Mouse (Mus musculus) brain, embryonic 14.5 days (tissue): ENCODE results near the gene Ctnnd2. TPM values are rescaled to one million over a fixed set of nuclear protein-coding genes. Genes with fewer than 3 reads are reported as not detected.

ENCODE experiments used
- DNase-seq: peaks from one replicate; pipeline ENCODE4 v3.0.0-alpha.2; 2011; ENCODE audit warnings: low read depth
- CTCF ChIP-seq: fragments of 200-500 bp; IDR thresholded peaks from 2 replicates; pipeline ENCODE4 v1.5.1; 2012; ENCODE audit warnings: inconsistent platforms, mild to moderate bottlenecking, moderate library complexity, borderline replicate concordance; ENCODE audit not compliant: insufficient read depth, insufficient read length; ENCODE audit errors: extremely low read depth
- POLR2A ChIP-seq: fragments of 200-500 bp; IDR thresholded peaks from 2 replicates; pipeline ENCODE4 v1.6.1; 2012; ENCODE audit warnings: mild to moderate bottlenecking, inconsistent platforms, borderline replicate concordance; ENCODE audit not compliant: poor library complexity, insufficient read depth, insufficient read length, severe bottlenecking; ENCODE audit errors: extremely low read depth
- polyA plus RNA-seq: library from polyadenylated mRNA; depleted of rRNA; stranded (reverse); fragments of >200 nt; gene quantifications from 2 replicates; pipeline ENCODE4 v1.2.3, GENCODE M21; 2012

The Ctnnd2 gene
- polyA plus RNA-seq, 1 experiment, result 105 TPM

GRCm38 (mm10) chr15:30424290-30424689 lies 251.9 kb downstream of the Ctnnd2 start:
- peak; percentile 79 for DNase-seq
- TF ChIP-seq POLR2A (no peak), CTCF (peak; percentile 57; the same call in 1 of the 2 replicates)

GRCm38 (mm10) chr15:30427342-30427741 lies 254.9 kb downstream of the Ctnnd2 start:
- TF ChIP-seq POLR2A (no peak), CTCF (peak; percentile 50; the same call in 1 of the 2 replicates)
- peak; percentile 70 for DNase-seq

GRCm38 (mm10) chr15:30439045-30439444 lies 266.7 kb downstream of the Ctnnd2 start:
- TF ChIP-seq CTCF (no peak), POLR2A (no peak)
- no peak for DNase-seq

GRCm38 (mm10) chr15:30450765-30451164 lies 278.4 kb downstream of the Ctnnd2 start:
- DNase-seq, result peak; percentile 79
- TF ChIP-seq CTCF (no peak), POLR2A (no peak)

- TF ChIP-seq POLR2A, result no peak
- peak; percentile 62 for DNase-seq
Measured at GRCm38 (mm10) chr15:30451921-30452320, 279.5 kb downstream of the Ctnnd2 start.

GRCm38 (mm10) chr15:30457541-30458250 lies 285.3 kb downstream of the Ctnnd2 start:
- no peak for TF ChIP-seq POLR2A
- peak; percentile 14; the same call in 1 of the 2 replicates for TF ChIP-seq CTCF
- DNase-seq, result peak; percentile 93

GRCm38 (mm10) chr15:30458671-30459070 lies 286.3 kb downstream of the Ctnnd2 start:
- DNase-seq, result no peak
- TF ChIP-seq CTCF (no peak), POLR2A (no peak)

- no peak for DNase-seq
- TF ChIP-seq CTCF (no peak), POLR2A (no peak)
Measured at GRCm38 (mm10) chr15:30460341-30461125, 288.1 kb downstream of the Ctnnd2 start.

GRCm38 (mm10) chr15:30462804-30463423 lies 290.5 kb downstream of the Ctnnd2 start:
- no peak for DNase-seq
- TF ChIP-seq CTCF, result no peak
- TF ChIP-seq POLR2A, result no peak

GRCm38 (mm10) chr15:30463471-30464047 lies 291.2 kb downstream of the Ctnnd2 start:
- DNase-seq, result no peak
- TF ChIP-seq CTCF, result no peak

- DNase-seq, result no peak
- TF ChIP-seq CTCF, result no peak
- TF ChIP-seq POLR2A, result no peak
Measured at GRCm38 (mm10) chr15:30466950-30467543, 294.7 kb downstream of the Ctnnd2 start.

- TF ChIP-seq POLR2A, result no peak
- TF ChIP-seq CTCF, result no peak
- no peak for DNase-seq
Measured at GRCm38 (mm10) chr15:30468773-30469172, 296.4 kb downstream of the Ctnnd2 start.
